Mouse (Mus musculus): ENCODE measurements around the gene Smpdl3b. TPM values are rescaled to one million over a fixed set of nuclear protein-coding genes. Genes with fewer than 3 reads are reported as not detected.
"Not testable (repeated sequence)": the region's sequence is repeated elsewhere in the genome, so short reads cannot be mapped to it uniquely, and the experiment has no call there.

Gene Smpdl3b
- polyA plus RNA-seq, 1 experiment from 2014 or later: 9.0 TPM

- DNase-seq (ENCODE audit: low spot score) (no peak), ATAC-seq (replicated peaks; ENCODE audit: low FRiP score, low read depth) (no peak)
- Histone ChIP-seq H3K27me3 (ENCODE audit: insufficient read depth, low read length) (no peaks in the 10 kb centered on the region; the same call in 1 of the 2 replicates), H3K27ac (no peak overlapping the region), H3K36me3 (ENCODE audit: insufficient read depth, low read length) (no peaks in the 10 kb centered on the region), H3K9ac (ENCODE audit: low read depth, low read length) (no peak overlapping the region), H3K4me3 (replicated peaks; ENCODE audit: low read depth, low read length) (no peak overlapping the region), H3K9me3 (replicated peaks; ENCODE audit: low read length) (no peaks in the 10 kb centered on the region), H3K4me2 (ENCODE audit: low read length) (no peak overlapping the region), H3K4me1 (replicated peaks; ENCODE audit: insufficient read depth, low read length) (no peaks in the 10 kb centered on the region)
- WGBS: 63% methylated on average over 1 of the region's 1 CpGs
- TF ChIP-seq CTCF (IDR thresholded peaks at IDR 0.05; ENCODE audit: low read depth): peak; percentile 25; the same call in 1 of the 2 replicates
These were observed 40.4 kb upstream of the Smpdl3b start for GRCm38 (mm10) chr4:132797461-132797860.

GRCm38 (mm10) chr4:132796196-132796886 lies 39.3 kb upstream of the Smpdl3b start, which contains the start of gene Themis2:
Gene Themis2, minus strand, starts transcription at chr4:132796387.
- peak; percentile 40 for DNase-seq (ENCODE audit: low spot score)
- H3K4me3 ChIP-seq (replicated peaks; ENCODE audit: low read depth, low read length): peak within 1 kb of the TSS; percentile 24
- H3K27me3 ChIP-seq (ENCODE audit: insufficient read depth, low read length): no peaks in the 10 kb centered on the region; the same call in 1 of the 2 replicates
- no peaks in the 10 kb centered on the region for H3K9me3 ChIP-seq (replicated peaks; ENCODE audit: low read length)
- H3K4me2 ChIP-seq (ENCODE audit: low read length): peak within 1 kb of the TSS; percentile 51
- no peak for TF ChIP-seq CTCF (IDR thresholded peaks at IDR 0.05; ENCODE audit: low read depth)
- H3K4me1 ChIP-seq (replicated peaks; ENCODE audit: insufficient read depth, low read length): no peaks in the 10 kb centered on the region
- under 1% methylated on average over 21 of the region's 21 CpGs for WGBS
- H3K27ac ChIP-seq: no peak within 1 kb of the TSS
- no peak for ATAC-seq (replicated peaks; ENCODE audit: low FRiP score, low read depth)
- no peaks in the 10 kb centered on the region for H3K36me3 ChIP-seq (ENCODE audit: insufficient read depth, low read length)
- peak within 1 kb of the TSS; percentile 15; the same call in 1 of the 2 replicates for H3K9ac ChIP-seq (ENCODE audit: low read depth, low read length)

- H3K4me1 ChIP-seq (replicated peaks; ENCODE audit: insufficient read depth, low read length): no peaks in the 10 kb centered on the region
- H3K27ac ChIP-seq: no peak overlapping the region
- no peak overlapping the region for H3K4me3 ChIP-seq (replicated peaks; ENCODE audit: low read depth, low read length)
- no peaks in the 10 kb centered on the region; the same call in 1 of the 2 replicates for H3K27me3 ChIP-seq (ENCODE audit: insufficient read depth, low read length)
- no peak for DNase-seq (ENCODE audit: low spot score)
- WGBS: 60% methylated on average over 7 of the region's 7 CpGs
- H3K9me3 ChIP-seq (replicated peaks; ENCODE audit: low read length): no peaks in the 10 kb centered on the region
- no peaks in the 10 kb centered on the region for H3K36me3 ChIP-seq (ENCODE audit: insufficient read depth, low read length)
- TF ChIP-seq CTCF (IDR thresholded peaks at IDR 0.05; ENCODE audit: low read depth): no peak
- no peak overlapping the region for H3K4me2 ChIP-seq (ENCODE audit: low read length)
- ATAC-seq (replicated peaks; ENCODE audit: low FRiP score, low read depth): no peak
- H3K9ac ChIP-seq (ENCODE audit: low read depth, low read length): no peak overlapping the region
These were observed 38.1 kb upstream of the Smpdl3b start for GRCm38 (mm10) chr4:132795171-132795570.

GRCm38 (mm10) chr4:132794760-132795159 lies 37.7 kb upstream of the Smpdl3b start:
- Histone ChIP-seq H3K4me2 (ENCODE audit: low read length) (no peak overlapping the region), H3K4me3 (replicated peaks; ENCODE audit: low read depth, low read length) (no peak overlapping the region), H3K9ac (ENCODE audit: low read depth, low read length) (no peak overlapping the region), H3K9me3 (replicated peaks; ENCODE audit: low read length) (no peaks in the 10 kb centered on the region), H3K36me3 (ENCODE audit: insufficient read depth, low read length) (no peaks in the 10 kb centered on the region), H3K27me3 (ENCODE audit: insufficient read depth, low read length) (no peaks in the 10 kb centered on the region; the same call in 1 of the 2 replicates), H3K4me1 (replicated peaks; ENCODE audit: insufficient read depth, low read length) (no peaks in the 10 kb centered on the region), H3K27ac (no peak overlapping the region)
- ATAC-seq (replicated peaks; ENCODE audit: low FRiP score, low read depth) (no peak), DNase-seq (ENCODE audit: low spot score) (no peak)
- 65% methylated on average over 8 of the region's 8 CpGs for WGBS
- no peak for TF ChIP-seq CTCF (IDR thresholded peaks at IDR 0.05; ENCODE audit: low read depth)

- Histone ChIP-seq H3K36me3 (ENCODE audit: insufficient read depth, low read length) (no peaks in the 10 kb centered on the region), H3K4me1 (replicated peaks; ENCODE audit: insufficient read depth, low read length) (no peaks in the 10 kb centered on the region), H3K4me3 (replicated peaks; ENCODE audit: low read depth, low read length) (no peak overlapping the region), H3K9me3 (replicated peaks; ENCODE audit: low read length) (no peaks in the 10 kb centered on the region), H3K27ac (no peak overlapping the region), H3K27me3 (ENCODE audit: insufficient read depth, low read length) (no peaks in the 10 kb centered on the region; the same call in 1 of the 2 replicates), H3K9ac (ENCODE audit: low read depth, low read length) (no peak overlapping the region), H3K4me2 (ENCODE audit: low read length) (no peak overlapping the region)
- WGBS: 24% methylated on average over 9 of the region's 9 CpGs
- TF ChIP-seq CTCF (IDR thresholded peaks at IDR 0.05; ENCODE audit: low read depth): no peak
- DNase-seq (ENCODE audit: low spot score) (peak; percentile 52), ATAC-seq (replicated peaks; ENCODE audit: low FRiP score, low read depth) (0 out of 2 replicates have a peak, but pooled peaks have one; percentile 52)
These were observed 37.0 kb upstream of the Smpdl3b start for GRCm38 (mm10) chr4:132794028-132794427.

- not testable (repeated sequence) for H3K27ac ChIP-seq; H3K4me2 ChIP-seq (ENCODE audit: low read length); DNase-seq (ENCODE audit: low spot score); H3K4me1 ChIP-seq (replicated peaks; ENCODE audit: insufficient read depth, low read length); H3K4me3 ChIP-seq (replicated peaks; ENCODE audit: low read depth, low read length); H3K36me3 ChIP-seq (ENCODE audit: insufficient read depth, low read length); H3K9ac ChIP-seq (ENCODE audit: low read depth, low read length); H3K27me3 ChIP-seq (ENCODE audit: insufficient read depth, low read length); ATAC-seq (replicated peaks; ENCODE audit: low FRiP score, low read depth); H3K9me3 ChIP-seq (replicated peaks; ENCODE audit: low read length)
- WGBS: 79% methylated on average over 8 of the region's 9 CpGs
These were observed 36.4 kb upstream of the Smpdl3b start for GRCm38 (mm10) chr4:132793322-132794004.
